Mouse (Mus musculus) thymus, postnatal 4 days (tissue): Measurements from ENCODE around the gene Stac2.
A peak's percentile ranks its signal among the peaks of the same experiment; 100 is the strongest.

Experiments
- DNase-seq: peaks from one replicate; pipeline ENCODE4 v3.0.0; 2021

Gene Stac2

GRCm38 (mm10) chr11:98052989-98053834 lies at the start of gene Stac2:
Gene Stac2, minus strand, starts transcription at chr11:98053462.
- DNase-seq = peak; percentile 80

DNA sequence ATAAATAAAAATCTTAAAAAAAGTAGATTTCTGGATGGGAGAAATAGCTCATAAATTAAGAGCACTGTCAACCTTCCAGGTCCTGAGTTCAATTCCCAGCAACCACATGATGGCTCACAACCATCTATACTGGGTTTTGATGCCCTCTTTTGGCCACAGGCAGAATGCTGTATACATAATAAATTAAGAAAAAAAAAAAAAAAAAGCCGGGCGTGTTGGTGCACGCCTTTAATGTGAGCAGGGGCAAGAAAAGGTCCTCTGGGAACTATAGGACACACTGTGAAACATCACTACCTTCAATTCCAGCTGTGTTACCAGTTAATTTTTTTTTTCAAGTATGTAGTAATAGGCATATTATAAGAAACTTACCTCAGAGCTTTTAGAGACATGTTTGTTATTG lies 48.1 kb upstream of the Stac2 start:
- DNase-seq = no peak

GRCm38 (mm10) chr11:98090583-98090982 lies 37.3 kb upstream of the Stac2 start:
- DNase-seq = no peak

- peak; percentile 52 for DNase-seq
Observed at GRCm38 (mm10) chr11:98088224-98088623, 35.0 kb upstream of the Stac2 start.

GRCm38 (mm10) chr11:98086574-98086973 lies 33.3 kb upstream of the Stac2 start:
- DNase-seq = no peak

GRCm38 (mm10) chr11:98086141-98086540 lies 32.9 kb upstream of the Stac2 start:
- DNase-seq = no peak

DNA sequence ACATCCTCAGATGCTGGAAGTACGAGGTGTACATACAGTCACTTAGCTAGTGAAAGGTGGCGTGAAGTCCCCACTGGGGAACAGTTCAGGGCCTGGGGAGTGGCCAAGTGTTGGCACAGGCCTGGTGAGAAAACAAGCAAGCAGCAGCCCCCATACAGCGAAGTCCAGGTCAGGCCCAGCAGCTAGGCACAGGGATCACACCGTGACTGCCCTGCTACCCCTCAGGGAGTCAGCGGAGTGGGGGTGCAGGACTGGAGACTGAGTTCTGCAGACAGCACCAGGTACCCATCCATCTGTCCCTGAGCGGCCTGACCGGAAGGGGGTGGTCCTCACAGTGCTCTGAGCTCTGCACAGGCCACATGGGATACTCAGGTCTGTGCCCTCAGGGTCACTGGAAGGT lies 29.5 kb upstream of the Stac2 start:
- DNase-seq = peak; percentile 13

- DNase-seq = no peak
Observed at GRCm38 (mm10) chr11:98080450-98080849, 27.2 kb upstream of the Stac2 start.

- no peak for DNase-seq
Observed at GRCm38 (mm10) chr11:98077086-98077485, 23.8 kb upstream of the Stac2 start.

- peak; percentile 94 for DNase-seq
Observed at GRCm38 (mm10) chr11:98075195-98075808, 22.0 kb upstream of the Stac2 start.

GRCm38 (mm10) chr11:98073442-98073841 lies 20.2 kb upstream of the Stac2 start:
- DNase-seq = no peak

DNA sequence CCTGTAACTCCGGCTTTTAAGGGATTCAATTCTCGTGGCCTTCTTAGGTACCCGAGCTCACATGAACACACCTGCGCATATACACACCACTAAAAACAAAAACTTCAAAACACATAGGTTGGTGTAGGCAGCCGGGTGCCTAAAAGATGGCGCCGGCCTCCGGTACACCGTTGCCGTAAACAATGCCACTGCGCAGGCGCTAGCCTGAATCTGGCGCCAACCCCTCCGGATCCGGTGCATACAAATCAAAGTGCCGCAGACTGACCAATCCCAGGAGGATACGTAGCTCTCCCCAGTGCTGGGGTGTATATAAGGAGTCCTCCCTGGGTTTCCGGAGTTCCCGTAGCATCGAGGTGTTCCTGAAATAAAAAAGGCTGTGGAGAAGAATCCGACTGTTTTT lies 14.0 kb upstream of the Stac2 start:
- no peak for DNase-seq

GRCm38 (mm10) chr11:98066201-98066600 lies 12.9 kb upstream of the Stac2 start:
- no peak for DNase-seq

DNA sequence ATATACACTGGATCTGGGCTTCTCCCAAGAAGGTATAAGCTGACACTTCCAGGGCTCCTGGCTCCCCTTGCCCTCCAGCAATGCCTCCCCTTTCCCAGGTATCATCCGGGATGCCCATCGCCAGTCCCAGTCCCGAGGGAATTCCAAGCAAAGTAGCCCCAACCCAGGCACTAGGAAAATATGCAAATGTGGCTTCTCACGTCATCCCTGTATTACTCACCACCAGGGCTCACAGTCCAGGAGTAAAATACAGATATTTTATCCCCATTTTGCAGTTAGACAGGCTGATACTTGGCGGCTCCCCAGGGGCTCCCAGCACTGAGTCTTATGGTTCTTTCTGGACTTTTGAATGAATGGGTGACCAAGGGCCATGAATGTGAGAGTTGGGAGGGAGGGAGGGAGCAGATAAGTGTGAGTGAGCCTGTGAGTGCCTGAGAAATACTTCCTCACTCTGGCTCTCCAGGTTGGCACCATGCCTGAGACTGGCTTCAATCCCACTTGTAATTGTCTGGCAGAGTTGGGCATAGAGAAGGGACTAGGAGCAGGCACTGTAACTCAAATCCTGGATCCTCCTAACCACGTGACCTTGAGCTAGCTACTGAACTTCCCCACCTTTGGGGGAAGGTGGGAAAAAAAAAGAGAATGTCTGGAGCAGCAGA lies 8.8 kb upstream of the Stac2 start:
- DNase-seq = no peak

DNA sequence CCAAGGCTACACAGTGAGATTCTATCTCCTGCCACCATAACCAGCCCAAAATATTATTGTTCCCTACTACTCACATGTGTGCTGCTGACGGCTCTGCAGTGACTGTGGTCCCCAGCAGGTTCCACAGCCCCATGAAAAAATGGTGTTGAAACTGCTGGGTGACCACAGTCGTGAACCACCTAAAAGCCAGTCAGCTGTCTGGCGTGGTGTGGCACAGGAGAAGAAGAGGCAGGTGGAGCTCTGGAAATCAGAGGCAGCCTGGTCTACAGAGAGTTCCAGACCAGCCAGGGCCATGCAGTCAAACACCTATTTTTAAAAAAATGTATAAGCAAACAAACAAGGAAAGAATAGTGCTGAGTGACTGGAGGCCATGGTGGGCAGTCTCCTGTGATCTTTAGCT lies 8.2 kb upstream of the Stac2 start:
- no peak for DNase-seq

DNA sequence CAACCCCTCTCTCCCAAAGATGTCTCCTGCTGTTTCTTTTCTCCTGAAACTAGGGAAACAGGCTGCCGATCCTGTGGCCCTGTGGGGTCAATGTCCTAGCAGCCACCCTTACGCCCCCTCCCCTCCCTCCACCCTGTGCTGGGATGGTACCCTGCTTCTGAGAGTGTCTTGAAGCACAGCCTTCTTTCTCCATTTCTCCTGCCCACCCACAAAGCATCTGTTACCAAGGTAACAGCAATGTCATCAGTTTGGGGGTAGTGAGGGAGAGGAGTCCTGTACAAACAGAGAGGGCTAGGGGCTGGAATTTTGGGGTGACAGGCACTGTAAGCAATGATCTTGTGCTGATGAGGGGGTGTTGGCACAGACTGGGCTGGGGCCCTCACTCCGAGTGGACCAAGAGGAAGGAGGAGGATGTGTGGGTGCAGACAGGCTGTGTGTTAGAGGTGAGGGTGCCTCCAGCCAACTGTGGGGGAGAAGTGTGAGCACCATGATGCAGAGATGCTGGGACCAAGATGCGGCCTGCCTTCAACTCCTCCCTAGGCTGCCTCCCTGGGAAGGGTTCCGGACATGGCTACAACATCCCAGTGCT lies 6.9 kb upstream of the Stac2 start:
- no peak for DNase-seq

DNA sequence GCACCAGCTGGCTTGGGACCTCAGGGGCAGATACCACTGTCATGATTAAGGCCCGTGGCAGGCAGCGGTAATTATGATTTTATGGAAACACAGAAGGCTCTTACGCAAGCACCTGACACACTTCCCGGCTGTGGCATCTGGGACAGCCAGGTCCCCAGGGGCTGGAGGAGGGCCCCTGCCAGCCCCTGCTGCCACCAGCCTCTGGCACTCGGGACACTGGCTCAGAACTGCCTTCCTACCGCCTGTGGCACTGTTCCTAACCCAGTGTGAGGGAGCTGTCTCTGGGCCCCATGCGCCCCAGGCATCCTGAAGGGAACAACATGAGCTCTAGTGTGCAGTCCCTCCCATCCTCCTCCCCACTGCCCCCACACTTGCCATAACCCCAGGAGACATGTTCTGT lies 6.4 kb upstream of the Stac2 start:
- DNase-seq = no peak

- DNase-seq = peak; percentile 39
Observed at GRCm38 (mm10) chr11:98057998-98058397, 4.7 kb upstream of the Stac2 start.

GRCm38 (mm10) chr11:98057466-98057865 lies 4.2 kb upstream of the Stac2 start:
- peak; percentile 23 for DNase-seq

DNA sequence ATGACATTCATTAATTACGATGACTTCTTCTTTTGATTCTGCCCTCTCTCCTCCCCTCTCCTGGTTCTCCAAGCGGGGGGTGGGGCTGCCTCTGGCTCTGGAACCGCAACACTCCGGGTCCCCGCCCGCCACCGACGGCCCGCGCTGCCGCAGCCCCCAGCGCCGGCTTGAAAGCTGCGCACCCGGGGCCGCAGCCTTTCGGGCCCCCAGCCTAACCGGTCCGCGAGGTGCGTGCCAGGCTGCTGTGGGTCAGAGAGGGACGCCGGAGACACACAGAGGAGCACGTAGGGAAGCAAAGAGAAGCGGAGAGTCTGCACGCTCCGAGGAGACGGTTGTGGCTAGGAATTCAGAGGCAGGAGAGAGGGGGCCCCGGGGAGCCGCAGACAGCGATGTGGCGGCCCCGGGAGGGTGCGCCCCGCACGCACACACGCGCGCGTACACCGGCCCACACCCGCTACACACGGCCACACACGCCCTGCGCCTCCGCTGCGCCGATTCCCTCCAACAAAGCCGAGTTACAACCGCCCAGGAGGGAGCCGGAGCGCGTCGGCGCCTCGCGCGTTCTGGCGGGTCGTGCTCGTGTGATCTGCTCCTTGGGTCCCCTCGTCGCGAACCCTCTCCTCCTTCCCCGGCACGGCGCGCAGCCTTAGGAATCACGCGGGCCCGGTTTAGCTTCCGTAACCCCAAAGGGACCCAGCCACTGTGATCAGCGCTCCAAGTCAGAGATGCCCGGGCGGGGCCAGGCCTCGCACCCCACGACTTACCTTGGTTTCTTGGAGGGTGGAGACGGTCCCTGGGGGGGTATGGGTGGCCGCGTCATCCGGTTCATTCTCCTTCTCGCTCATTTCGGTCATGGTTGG lies 903 bp downstream of the Stac2 start:
- peak; percentile 63 for DNase-seq

GRCm38 (mm10) chr11:98051611-98052128 lies 1.6 kb downstream of the Stac2 start:
- DNase-seq = no peak

- no peak for DNase-seq
Observed at GRCm38 (mm10) chr11:98050940-98051339, 2.3 kb downstream of the Stac2 start.

GRCm38 (mm10) chr11:98050520-98050815 lies 2.8 kb downstream of the Stac2 start:
- DNase-seq = peak; percentile 54
